Mouse (Mus musculus): ENCODE data around the gene Slc19a3. TPM values are rescaled to one million over a fixed set of nuclear protein-coding genes. Genes with fewer than 3 reads are reported as not detected.

Gene Slc19a3
- polyA plus RNA-seq, 2 experiments: 0.04 TPM; not detected in 1

DNA sequence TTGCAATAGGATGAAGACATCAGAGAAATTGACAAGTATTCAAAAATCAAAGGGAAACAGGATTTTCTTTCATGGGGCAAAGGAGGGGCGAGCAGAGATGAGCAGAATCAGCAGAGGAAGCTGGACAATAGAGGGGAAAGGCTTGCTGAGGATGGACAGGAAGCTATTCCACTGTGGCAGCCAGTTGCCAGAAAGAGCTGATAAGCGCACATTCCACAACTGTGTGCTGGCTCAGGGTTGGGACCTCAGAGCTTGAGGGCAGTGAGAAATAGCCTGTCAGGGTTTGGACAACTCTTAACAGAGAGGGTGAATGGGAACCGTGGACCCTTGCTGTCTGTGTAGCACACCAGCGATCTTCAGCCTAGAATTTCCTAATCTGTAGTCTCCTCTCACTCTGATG, 66.2 kb downstream of the Slc19a3 start:
- no peaks in the 10 kb centered on the region for H3K27me3 ChIP-seq (ENCODE audit: control insufficient read depth, insufficient read depth, low read length)
- H3K4me1 ChIP-seq (replicated peaks; ENCODE audit: control insufficient read depth in 2 of 2, insufficient read depth in 2 of 2, low read length in 1 of 2): peaks cover 0 to 7% of the 10 kb centered on the region in 2 experiments; a peak in 3 of 4 replicates
- 17% methylated on average over 4 of the region's 4 CpGs for WGBS (ENCODE audit: insufficient replicate concordance)
- H3K4me3 ChIP-seq (ENCODE audit: insufficient read depth in 1 of 2, low read depth in 2 of 2, low read length in 2 of 2): no peak overlapping the region
- H3K9me3 ChIP-seq (ENCODE audit: control insufficient read depth, low read length): no peaks in the 10 kb centered on the region
- H3K36me3 ChIP-seq (replicated peaks; ENCODE audit: control insufficient read depth, insufficient read depth, low read depth): no peaks in the 10 kb centered on the region
- H3K4me2 ChIP-seq (ENCODE audit: low read depth): no peak overlapping the region
- DNase-seq (ENCODE audit: low read depth in 3 of 3, low spot score in 3 of 3): no peak
- no peak overlapping the region for H3K27ac ChIP-seq
- peak; percentile 52; the same call in 1 of the 2 replicates for ATAC-seq (ENCODE audit: insufficient read depth)
- TF ChIP-seq CTCF (IDR thresholded peaks at IDR 0.05; ENCODE audit: low read depth): no peak
- H3K9ac ChIP-seq (replicated peaks): no peak overlapping the region

GRCm38 (mm10) chr1:82966413-82966812, 71.8 kb downstream of the Slc19a3 start:
- no peak for ATAC-seq (ENCODE audit: insufficient read depth)
- H3K4me3 ChIP-seq (ENCODE audit: insufficient read depth in 1 of 2, low read depth in 2 of 2, low read length in 2 of 2): no peak overlapping the region
- H3K27me3 ChIP-seq (ENCODE audit: control insufficient read depth, insufficient read depth, low read length): no peaks in the 10 kb centered on the region
- 34% methylated on average over 3 of the region's 3 CpGs for WGBS (ENCODE audit: insufficient replicate concordance)
- H3K4me1 ChIP-seq (replicated peaks; ENCODE audit: control insufficient read depth in 2 of 2, insufficient read depth in 2 of 2, low read length in 1 of 2): no peaks in the 10 kb centered on the region
- no peak for DNase-seq (ENCODE audit: low read depth in 3 of 3, low spot score in 3 of 3)
- no peak overlapping the region for H3K27ac ChIP-seq
- no peak overlapping the region for H3K9ac ChIP-seq (replicated peaks)
- no peaks in the 10 kb centered on the region for H3K36me3 ChIP-seq (replicated peaks; ENCODE audit: control insufficient read depth, insufficient read depth, low read depth)
- H3K4me2 ChIP-seq (ENCODE audit: low read depth): no peak overlapping the region
- no peak for TF ChIP-seq CTCF (IDR thresholded peaks at IDR 0.05; ENCODE audit: low read depth)
- TF ChIP-seq EP300 (IDR thresholded peaks at IDR 0.05; ENCODE audit: low read depth): no peak
- no peaks in the 10 kb centered on the region for H3K9me3 ChIP-seq (ENCODE audit: control insufficient read depth, low read length)

Other genes starting within 250 kb of the Slc19a3 start
- 43.8 and 47.8 TPM in 2 replicates for gene Agfg1, start 199.0 kb downstream of the Slc19a3 start, polyA plus RNA-seq (2012; rRNA removed)
- 59.4 and 65.3 TPM in 2 replicates for gene Agfg1, start 199.0 kb downstream of the Slc19a3 start, polyA plus RNA-seq (2014; fragmentation: Nextera tagmentation; extraction: Ambion mirVana)
- 2.0 and 2.3 TPM in 2 replicates for gene A030005L19Rik, start 125.1 kb downstream of the Slc19a3 start, polyA plus RNA-seq (2012; rRNA removed)
- 0.24 and 0.37 TPM in 2 replicates for gene A030005L19Rik, start 125.1 kb downstream of the Slc19a3 start, polyA plus RNA-seq (2014; fragmentation: Nextera tagmentation; extraction: Ambion mirVana)
- 0.11 TPM in 1 of 2 replicates, not detected in the other for gene A030014E15Rik, start 113.5 kb downstream of the Slc19a3 start, polyA plus RNA-seq (2012; rRNA removed)
- gene A030014E15Rik, start 113.5 kb downstream of the Slc19a3 start, polyA plus RNA-seq (2014; fragmentation: Nextera tagmentation; extraction: Ambion mirVana): not detected in 2 replicates
- gene Gm6217, start 107.0 kb downstream of the Slc19a3 start, polyA plus RNA-seq (2012; rRNA removed): not detected in 2 replicates
- gene Gm6217, start 107.0 kb downstream of the Slc19a3 start, polyA plus RNA-seq (2014; fragmentation: Nextera tagmentation; extraction: Ambion mirVana): not detected in 2 replicates
- not detected in 2 replicates for gene A030003K21Rik, start 95.1 kb downstream of the Slc19a3 start, polyA plus RNA-seq (2012; rRNA removed)
- not detected in 2 replicates for gene A030003K21Rik, start 95.1 kb downstream of the Slc19a3 start, polyA plus RNA-seq (2014; fragmentation: Nextera tagmentation; extraction: Ambion mirVana)
- not detected in 2 replicates for gene Gm7544, start 82.4 kb downstream of the Slc19a3 start, polyA plus RNA-seq (2012; rRNA removed)
- not detected in 2 replicates for gene Gm7544, start 82.4 kb downstream of the Slc19a3 start, polyA plus RNA-seq (2014; fragmentation: Nextera tagmentation; extraction: Ambion mirVana)
- gene Gm47955, start 78.2 kb downstream of the Slc19a3 start, polyA plus RNA-seq (2012; rRNA removed): not detected in 2 replicates
- not detected in 2 replicates for gene Gm47955, start 78.2 kb downstream of the Slc19a3 start, polyA plus RNA-seq (2014; fragmentation: Nextera tagmentation; extraction: Ambion mirVana)
- gene Gm47959, start 37.9 kb downstream of the Slc19a3 start, polyA plus RNA-seq (2012; rRNA removed): not detected in 2 replicates
- not detected in 2 replicates for gene Gm47959, start 37.9 kb downstream of the Slc19a3 start, polyA plus RNA-seq (2014; fragmentation: Nextera tagmentation; extraction: Ambion mirVana)
- not detected in 2 replicates for gene Krtap28-10, start 4.0 kb upstream of the Slc19a3 start, polyA plus RNA-seq (2012; rRNA removed)
- gene Krtap28-10, start 4.0 kb upstream of the Slc19a3 start, polyA plus RNA-seq (2014; fragmentation: Nextera tagmentation; extraction: Ambion mirVana): not detected in 2 replicates
- not detected in 2 replicates for gene Gm47969, start 6.5 kb upstream of the Slc19a3 start, polyA plus RNA-seq (2012; rRNA removed)
- not detected in 2 replicates for gene Gm47969, start 6.5 kb upstream of the Slc19a3 start, polyA plus RNA-seq (2014; fragmentation: Nextera tagmentation; extraction: Ambion mirVana)
- not detected in 2 replicates for gene A030005K14Rik, start 20.9 kb upstream of the Slc19a3 start, polyA plus RNA-seq (2012; rRNA removed)
- gene A030005K14Rik, start 20.9 kb upstream of the Slc19a3 start, polyA plus RNA-seq (2014; fragmentation: Nextera tagmentation; extraction: Ambion mirVana): not detected in 2 replicates
- gene Krtap28-13, start 22.5 kb upstream of the Slc19a3 start, polyA plus RNA-seq (2012; rRNA removed): not detected in 2 replicates
- not detected in 2 replicates for gene Krtap28-13, start 22.5 kb upstream of the Slc19a3 start, polyA plus RNA-seq (2014; fragmentation: Nextera tagmentation; extraction: Ambion mirVana)
- gene Ccl20, start 78.3 kb upstream of the Slc19a3 start, polyA plus RNA-seq (2012; rRNA removed): 0.16 TPM in 1 of 2 replicates, not detected in the other
- gene Ccl20, start 78.3 kb upstream of the Slc19a3 start, polyA plus RNA-seq (2014; fragmentation: Nextera tagmentation; extraction: Ambion mirVana): 0.19 TPM in 1 of 2 replicates, not detected in the other
- not detected in 2 replicates for gene Daw1, start 121.3 kb upstream of the Slc19a3 start, polyA plus RNA-seq (2012; rRNA removed)
- gene Daw1, start 121.3 kb upstream of the Slc19a3 start, polyA plus RNA-seq (2014; fragmentation: Nextera tagmentation; extraction: Ambion mirVana): not detected in 2 replicates

Data from liver, embryonic 14.5 days (tissue).